Mouse (Mus musculus) bone marrow, adult 2 months (tissue): ENCODE measurements around the gene Grm3.

Experiments
- CTCF ChIP-seq: fragments of 200-500 bp; IDR thresholded peaks from 2 replicates; pipeline ENCODE4 v1.5.1; 2011; ENCODE audit warnings: low read length, control low read depth; ENCODE audit not compliant: control insufficient read depth, insufficient read depth
- POLR2A ChIP-seq: fragments of 200-500 bp; IDR thresholded peaks from 2 replicates; pipeline ENCODE4 v1.6.1; 2011; ENCODE audit warnings: low read depth, mild to moderate bottlenecking, control low read depth, low read length, borderline replicate concordance; ENCODE audit not compliant: control insufficient read depth

DNA sequence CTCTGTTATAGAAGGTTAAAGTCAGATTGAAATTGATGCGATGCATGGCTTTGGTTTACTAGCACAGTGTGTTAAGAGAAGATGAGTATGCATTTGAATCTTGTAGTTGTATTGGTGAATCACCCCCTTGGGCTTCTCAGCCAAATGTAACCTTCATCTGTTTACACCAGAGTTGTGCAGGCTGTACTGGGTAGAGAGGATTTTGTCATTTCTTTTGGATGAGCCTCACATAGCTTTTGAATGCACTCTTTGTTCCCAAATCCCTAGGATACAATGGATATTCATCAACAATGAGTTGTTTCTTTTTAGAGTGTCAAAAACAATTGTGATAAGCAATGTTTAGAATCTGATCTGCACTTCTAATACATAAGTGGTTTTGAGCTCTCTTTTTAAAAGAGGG is 17.9 kb downstream of the Grm3 start:
- TF ChIP-seq CTCF (no peak), POLR2A (no peak)
